Mouse (Mus musculus) ES-CJ7 (cell line): ENCODE data around the gene Ctss.

ENCODE experiments used
- DNase-seq: peaks from one replicate; pipeline ENCODE4 v3.0.0; 2011; ENCODE audit warnings: low read depth, low spot score

Ctss gene

GRCm38 (mm10) chr3:95526622-95527211 is at the start of gene Ctss:
Gene Ctss (plus strand): TSS chr3:95526786.
- DNase-seq = no peak

GRCm38 (mm10) chr3:95478966-95479365 is 47.6 kb upstream of the Ctss start:
- no peak for DNase-seq

GRCm38 (mm10) chr3:95486421-95486820 is 40.2 kb upstream of the Ctss start:
- DNase-seq = no peak

- DNase-seq = no peak
Observed at GRCm38 (mm10) chr3:95488679-95489078, 37.9 kb upstream of the Ctss start.

- no peak for DNase-seq
Observed at GRCm38 (mm10) chr3:95490238-95490637, 36.3 kb upstream of the Ctss start.

GRCm38 (mm10) chr3:95494342-95494741 is 32.2 kb upstream of the Ctss start:
- no peak for DNase-seq

- no peak for DNase-seq
Observed at GRCm38 (mm10) chr3:95498229-95498628, 28.4 kb upstream of the Ctss start.

- DNase-seq = no peak
Observed at GRCm38 (mm10) chr3:95499024-95499423, 27.6 kb upstream of the Ctss start, which contains the start of gene Ctsk. Gene Ctsk (plus strand): TSS chr3:95499256.

GRCm38 (mm10) chr3:95499496-95500140 is 27.0 kb upstream of the Ctss start:
- DNase-seq = no peak

- no peak for DNase-seq
Observed at GRCm38 (mm10) chr3:95502312-95502711, 24.3 kb upstream of the Ctss start.

GRCm38 (mm10) chr3:95509348-95509747 is 17.2 kb upstream of the Ctss start:
- DNase-seq = no peak

GRCm38 (mm10) chr3:95511611-95512180 is 14.9 kb upstream of the Ctss start:
- no peak for DNase-seq

GRCm38 (mm10) chr3:95516614-95517041 is 10.0 kb upstream of the Ctss start:
- DNase-seq = no peak

GRCm38 (mm10) chr3:95517493-95517898 is 9.1 kb upstream of the Ctss start:
- DNase-seq = peak; percentile 65

- DNase-seq = no peak
Observed at GRCm38 (mm10) chr3:95518891-95519290, 7.7 kb upstream of the Ctss start.

- no peak for DNase-seq
Observed at GRCm38 (mm10) chr3:95519315-95519714, 7.3 kb upstream of the Ctss start.

- no peak for DNase-seq
Observed at GRCm38 (mm10) chr3:95520100-95520499, 6.5 kb upstream of the Ctss start.

GRCm38 (mm10) chr3:95521168-95521567 is 5.4 kb upstream of the Ctss start:
- no peak for DNase-seq

GRCm38 (mm10) chr3:95523662-95524061 is 2.9 kb upstream of the Ctss start:
- DNase-seq = no peak

GRCm38 (mm10) chr3:95524673-95525072 is 1.9 kb upstream of the Ctss start:
- DNase-seq = no peak

GRCm38 (mm10) chr3:95526111-95526510 is 475 bp upstream of the Ctss start:
- no peak for DNase-seq

GRCm38 (mm10) chr3:95529814-95530213 is 3.2 kb downstream of the Ctss start:
- no peak for DNase-seq

GRCm38 (mm10) chr3:95531025-95531424 is 4.4 kb downstream of the Ctss start:
- peak; percentile 40 for DNase-seq
